Mouse (Mus musculus) embryonic fibroblast, embryonic 13.5 days (primary cell): Measurements from ENCODE around the gene Capn10.

ENCODE experiments used
- CTCF ChIP-seq: IDR thresholded peaks from 2 replicates; pipeline ENCODE4 v1.5.1; 2011; ENCODE audit warnings: mild to moderate bottlenecking, control low read depth, low read length, moderate library complexity, borderline replicate concordance; ENCODE audit not compliant: insufficient read depth
- POLR2A ChIP-seq: IDR thresholded peaks from 2 replicates; pipeline ENCODE4 v1.6.1; 2011; ENCODE audit warnings: low read depth, mild to moderate bottlenecking, control low read depth, low read length, moderate library complexity

DNA sequence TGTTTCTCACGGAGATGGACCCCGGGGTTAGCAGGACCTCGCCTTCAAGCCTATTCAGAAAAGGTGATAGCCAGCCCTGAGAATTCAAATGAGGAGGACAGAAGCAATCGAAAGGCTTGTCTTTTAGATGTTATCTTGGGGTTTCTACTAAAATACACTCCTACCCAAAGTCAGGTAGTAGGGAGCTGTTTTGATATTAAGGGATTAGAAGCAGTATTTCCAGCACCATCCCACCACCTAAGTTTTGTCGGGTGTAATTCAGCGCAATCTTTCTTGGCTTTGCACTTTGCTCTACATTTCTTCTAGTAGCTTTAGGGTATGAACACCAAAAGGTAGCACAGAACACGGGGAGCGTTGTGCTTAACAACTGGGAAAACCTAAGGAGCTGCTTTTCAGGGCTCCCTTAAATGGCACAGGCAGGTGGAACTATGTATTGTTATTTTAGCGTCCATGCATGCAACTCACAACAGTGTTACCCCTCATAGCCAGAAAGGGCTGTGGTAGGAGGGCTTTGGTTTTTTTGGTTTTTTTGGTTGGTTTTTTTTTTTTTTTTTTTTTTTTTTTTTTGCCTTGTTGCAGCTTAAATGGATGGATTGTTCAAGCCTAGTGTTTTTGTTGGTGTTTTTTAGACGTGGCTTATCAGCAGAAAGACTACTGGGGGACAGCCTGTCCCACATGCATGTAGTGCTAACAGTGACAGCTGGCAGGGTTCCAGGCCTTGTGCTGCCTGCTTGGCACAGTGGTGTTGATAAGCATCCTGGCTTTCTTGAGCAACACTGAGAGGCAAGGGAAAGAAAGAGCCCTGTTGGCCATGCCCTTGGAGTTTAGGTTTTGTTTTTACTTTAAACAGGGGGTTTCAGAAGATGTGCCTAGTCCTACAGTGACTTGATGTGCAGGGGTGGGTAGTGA, 1.1 kb downstream of the Capn10 start:
- TF ChIP-seq POLR2A (no peak), CTCF (no peak)
